Mouse (Mus musculus): ENCODE measurements around the gene Lrrc55.

Gene Lrrc55

GRCm38 (mm10) chr2:85172071-85172762, 24.8 kb downstream of the Lrrc55 start:
- DNase-seq (ENCODE audit: low read depth, low spot score): peak; percentile 21

DNA sequence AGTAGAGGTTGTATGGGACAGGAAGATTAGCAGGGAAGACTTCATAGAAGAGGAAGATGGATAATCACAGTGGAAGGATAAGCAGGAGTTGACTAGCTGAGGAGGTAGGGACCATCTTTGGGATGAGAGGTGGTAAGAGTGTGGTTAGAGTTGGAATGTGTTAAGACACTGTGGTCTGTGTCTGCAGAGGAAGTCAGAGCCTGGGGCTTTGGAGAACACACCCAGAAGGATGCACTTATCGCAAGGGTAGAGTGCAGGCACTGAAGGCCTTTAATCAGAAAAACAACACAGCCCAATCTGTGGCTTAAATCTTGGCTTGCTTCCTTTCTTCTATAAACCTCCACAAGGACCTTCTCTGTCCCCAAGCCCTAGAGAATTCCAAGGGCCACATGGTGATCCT, 28.7 kb downstream of the Lrrc55 start:
- DNase-seq (ENCODE audit: low read depth, low spot score): no peak

- DNase-seq (ENCODE audit: low read depth, low spot score): no peak
Observed at GRCm38 (mm10) chr2:85167624-85168023, 29.4 kb downstream of the Lrrc55 start.

DNA sequence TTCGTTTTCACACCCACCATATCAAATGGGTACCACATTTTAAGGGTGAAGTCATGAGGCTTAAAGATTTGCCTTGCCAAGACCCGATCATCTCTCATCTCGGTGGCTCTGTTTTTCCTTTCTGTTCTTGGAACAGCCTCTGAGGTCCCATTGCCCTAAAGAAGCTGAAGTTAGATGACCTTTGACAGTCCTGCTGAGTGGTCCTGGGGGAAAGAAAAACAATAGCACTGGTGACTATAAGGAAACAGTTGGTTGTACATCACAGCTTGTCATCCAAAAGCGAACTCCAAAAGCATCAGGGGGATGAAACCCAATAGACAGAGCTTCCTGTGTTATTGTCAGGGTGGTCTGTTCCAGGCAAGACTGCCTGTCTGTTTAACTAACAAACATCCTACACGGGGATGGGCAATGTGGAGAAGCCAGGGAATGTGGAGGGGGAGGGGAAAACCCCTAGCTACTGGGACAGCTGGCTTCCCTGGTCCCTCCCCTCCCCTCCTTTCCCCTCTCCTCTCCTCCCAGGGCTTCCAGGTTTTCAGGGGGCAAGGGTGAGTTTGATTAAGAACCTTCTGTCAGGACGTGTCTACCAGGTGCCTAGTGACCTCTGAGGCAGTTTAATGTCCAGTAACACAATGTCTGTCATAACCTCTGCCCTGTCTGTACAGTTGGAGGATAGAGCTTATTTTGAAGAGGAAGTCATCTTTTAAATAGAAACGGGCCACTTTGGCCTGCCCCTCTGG, 33.5 kb downstream of the Lrrc55 start:
- DNase-seq (ENCODE audit: low read depth, low spot score): peak; percentile 78

DNA sequence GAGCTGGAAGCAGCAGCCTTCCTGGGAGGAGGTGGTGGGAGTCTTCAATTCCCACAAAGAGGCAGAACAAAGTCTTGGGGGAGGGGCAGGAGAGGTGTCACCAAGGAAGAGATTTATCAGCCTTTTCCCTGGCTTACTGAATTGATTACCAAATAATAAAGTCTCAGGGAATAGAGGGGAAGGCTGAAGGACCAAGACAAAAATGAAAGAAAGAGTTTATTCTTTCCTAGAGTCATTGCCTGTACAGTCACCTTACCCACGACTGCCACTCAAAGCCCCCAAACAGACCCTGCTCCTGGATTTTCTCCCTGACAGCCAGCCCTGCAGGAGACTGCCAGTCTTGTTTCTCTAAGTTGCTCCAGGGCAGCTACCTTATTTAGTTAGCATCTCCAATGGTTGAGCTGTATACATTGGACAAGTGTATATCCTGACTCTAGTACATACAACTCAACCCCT, 35.3 kb downstream of the Lrrc55 start:
- DNase-seq (ENCODE audit: low read depth, low spot score): peak; percentile 53

GRCm38 (mm10) chr2:85160901-85161637, 35.9 kb downstream of the Lrrc55 start:
- peak; percentile 44 for DNase-seq (ENCODE audit: low read depth, low spot score)

- DNase-seq (ENCODE audit: low read depth, low spot score): no peak
Observed at GRCm38 (mm10) chr2:85157382-85157781, 39.6 kb downstream of the Lrrc55 start.

DNA sequence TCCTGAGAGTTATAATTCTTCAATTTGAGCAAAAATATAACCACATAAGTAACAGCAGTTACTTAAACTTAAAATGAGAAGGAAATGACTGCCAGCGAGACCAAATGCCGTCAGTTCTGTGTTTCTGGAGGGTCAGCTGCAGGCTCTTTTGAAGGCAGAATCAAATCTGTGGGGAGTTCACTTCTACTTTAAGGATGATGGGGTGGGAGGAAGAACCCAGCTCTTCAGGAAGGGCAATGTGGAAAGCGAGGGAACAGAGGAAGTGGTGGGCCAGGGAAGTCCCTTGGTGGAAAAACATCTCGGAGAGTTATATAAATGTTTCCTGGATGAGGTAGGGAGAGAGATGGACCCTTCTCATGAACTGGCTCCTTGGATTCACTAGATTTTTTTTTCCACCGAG, 40.9 kb downstream of the Lrrc55 start:
- no peak for DNase-seq (ENCODE audit: low read depth, low spot score)

- DNase-seq (ENCODE audit: low read depth, low spot score): no peak
Observed at GRCm38 (mm10) chr2:85155334-85155733, 41.7 kb downstream of the Lrrc55 start.

DNA sequence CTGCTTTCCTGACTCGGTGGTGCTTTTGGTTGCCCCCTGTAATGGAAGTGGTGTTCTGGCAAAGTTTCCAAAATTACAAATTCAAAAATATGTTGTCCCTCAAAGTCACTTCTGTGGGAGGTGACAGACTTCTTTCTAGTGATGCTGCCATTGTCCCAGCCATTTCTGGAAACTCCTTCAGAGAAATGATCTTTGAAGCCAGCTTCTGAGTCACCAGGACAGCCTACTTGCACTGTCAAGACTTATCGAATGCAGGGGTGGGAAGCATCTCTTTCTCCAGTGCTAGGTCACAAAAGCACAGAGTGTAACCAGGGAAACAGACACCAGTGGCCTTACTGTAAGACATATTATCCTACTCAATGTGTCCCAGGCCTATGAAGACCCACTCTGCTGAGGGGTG, 45.8 kb downstream of the Lrrc55 start:
- no peak for DNase-seq (ENCODE audit: low read depth, low spot score)

- no peak for DNase-seq (ENCODE audit: low read depth, low spot score)
Observed at GRCm38 (mm10) chr2:85150373-85150772, 46.6 kb downstream of the Lrrc55 start.

- no peak for DNase-seq (ENCODE audit: low read depth, low spot score)
Observed at GRCm38 (mm10) chr2:85147481-85147880, 49.5 kb downstream of the Lrrc55 start.

DNA sequence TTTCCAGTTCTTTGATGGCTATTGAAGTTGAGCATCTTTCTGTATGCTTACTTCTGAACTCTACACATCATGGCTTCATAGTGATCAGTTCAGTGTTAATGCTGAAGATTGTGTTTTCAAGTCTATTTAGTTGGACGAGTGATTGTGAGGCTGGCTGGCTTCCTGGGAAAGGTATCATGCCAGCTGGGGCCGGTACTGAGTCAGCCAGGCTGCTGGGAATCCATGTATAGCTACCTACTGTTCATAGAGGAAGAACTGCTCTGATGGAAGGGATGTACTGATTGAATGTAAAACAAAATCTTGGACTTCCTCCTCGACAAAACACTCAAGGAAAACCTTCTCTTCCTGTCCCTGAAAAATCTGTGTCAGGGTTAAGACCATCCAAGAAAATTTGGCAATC, 51.7 kb downstream of the Lrrc55 start:
- DNase-seq (ENCODE audit: low read depth, low spot score): no peak

GRCm38 (mm10) chr2:85144908-85145307, 52.1 kb downstream of the Lrrc55 start:
- DNase-seq (ENCODE audit: low read depth, low spot score): no peak

GRCm38 (mm10) chr2:85140833-85141232, 56.2 kb downstream of the Lrrc55 start:
- no peak for DNase-seq (ENCODE audit: low read depth, low spot score)

DNA sequence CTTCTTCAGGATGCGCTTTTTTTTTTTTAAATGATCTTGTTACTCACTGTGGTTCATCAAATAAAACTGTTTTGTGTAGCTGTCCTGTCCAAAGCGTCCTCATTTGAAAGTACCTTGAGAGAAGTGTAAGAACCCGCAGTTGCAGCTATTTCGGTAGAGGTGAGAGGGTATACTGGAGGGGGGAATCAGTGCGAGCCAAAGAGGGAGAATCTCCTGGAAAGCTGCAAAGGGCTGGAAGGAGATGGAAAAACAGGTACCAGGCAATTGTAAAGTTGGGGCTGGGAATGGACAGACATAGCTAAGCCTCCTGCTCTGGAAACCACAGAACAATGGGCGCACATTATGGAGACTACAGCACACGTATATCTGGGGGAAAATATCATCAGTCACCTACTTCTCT, 57.2 kb downstream of the Lrrc55 start:
- no peak for DNase-seq (ENCODE audit: low read depth, low spot score)

- DNase-seq (ENCODE audit: low read depth, low spot score): no peak
Observed at GRCm38 (mm10) chr2:85139393-85139792, 57.6 kb downstream of the Lrrc55 start.

GRCm38 (mm10) chr2:85138143-85138542, 58.9 kb downstream of the Lrrc55 start:
- no peak for DNase-seq (ENCODE audit: low read depth, low spot score)

GRCm38 (mm10) chr2:85137601-85138140, 59.3 kb downstream of the Lrrc55 start:
- no peak for DNase-seq (ENCODE audit: low read depth, low spot score)

DNA sequence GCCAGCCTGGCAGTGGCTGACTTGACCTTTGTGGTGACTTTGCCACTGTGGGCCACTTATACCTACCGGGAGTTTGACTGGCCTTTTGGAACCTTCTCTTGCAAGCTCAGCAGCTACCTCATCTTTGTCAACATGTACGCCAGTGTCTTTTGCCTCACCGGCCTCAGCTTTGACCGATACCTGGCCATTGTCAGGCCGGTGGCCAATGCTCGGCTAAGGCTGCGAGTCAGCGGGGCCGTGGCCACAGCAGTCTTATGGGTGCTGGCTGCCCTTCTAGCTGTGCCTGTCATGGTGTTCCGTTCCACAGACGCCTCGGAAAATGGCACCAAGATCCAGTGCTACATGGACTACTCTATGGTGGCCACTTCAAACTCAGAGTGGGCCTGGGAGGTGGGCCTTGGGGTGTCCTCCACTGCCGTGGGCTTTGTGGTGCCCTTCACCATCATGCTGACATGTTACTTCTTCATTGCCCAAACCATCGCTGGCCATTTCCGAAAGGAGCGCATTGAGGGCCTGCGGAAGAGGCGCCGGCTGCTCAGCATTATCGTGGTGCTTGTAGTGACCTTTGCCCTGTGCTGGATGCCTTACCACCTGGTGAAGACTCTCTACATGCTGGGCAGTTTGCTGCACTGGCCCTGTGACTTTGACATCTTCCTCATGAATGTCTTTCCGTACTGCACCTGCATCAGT, 60.0 kb downstream of the Lrrc55 start:
- no peak for DNase-seq (ENCODE audit: low read depth, low spot score)

DNA sequence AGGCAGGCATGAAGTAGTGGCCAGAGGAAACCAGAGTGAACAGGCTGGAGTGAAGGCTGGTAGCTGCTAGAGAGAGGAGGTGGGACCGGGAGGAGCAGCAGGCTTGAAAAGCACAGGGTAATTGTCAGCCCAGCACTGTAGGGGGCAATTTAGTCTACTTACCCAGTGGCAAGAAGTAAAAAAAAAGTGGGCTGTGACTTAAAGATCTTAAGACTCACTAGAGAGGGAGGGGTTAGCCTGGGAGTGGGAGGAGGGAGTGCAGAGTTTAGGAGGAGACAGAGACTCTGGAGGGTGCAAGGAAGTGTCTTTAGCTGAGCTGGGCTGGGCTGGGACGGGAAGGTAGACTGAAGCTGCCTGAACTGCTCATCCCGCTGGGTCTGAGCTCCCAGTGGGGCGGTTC, 60.9 kb downstream of the Lrrc55 start, which contains the start of gene Aplnr:
Aplnr (plus strand) TSS at position 137 of the 400 bp plus-strand sequence.
- DNase-seq (ENCODE audit: low read depth, low spot score): no peak
